Mouse (Mus musculus): Measurements from ENCODE around the gene Nbas. TPM values are rescaled to one million over a fixed set of nuclear protein-coding genes. Genes with fewer than 3 reads are reported as not detected.

Nbas gene
- polyA plus RNA-seq, 1 experiment from 2014 or later = 14.4 TPM

GRCm38 (mm10) chr12:13445486-13446065, 176.6 kb downstream of the Nbas start:
- H3K4me1 ChIP-seq (ENCODE audit: control insufficient read depth, insufficient read depth, low read depth, low read length) = no peaks in the 10 kb centered on the region
- no peaks in the 10 kb centered on the region for H3K9me3 ChIP-seq (ENCODE audit: control insufficient read depth, low read length)
- H3K36me3 ChIP-seq (ENCODE audit: control insufficient read depth, insufficient read depth, low read length) = no peaks in the 10 kb centered on the region
- no peak for ATAC-seq
- no peak overlapping the region for H3K4me3 ChIP-seq (ENCODE audit: low read length)
- H3K27ac ChIP-seq (ENCODE audit: low read depth, low read length) = no peak overlapping the region
- no peak overlapping the region for H3K4me2 ChIP-seq (ENCODE audit: low read length)
- H3K9ac ChIP-seq (ENCODE audit: low read depth, low read length) = no peak overlapping the region
- no peaks in the 10 kb centered on the region for H3K27me3 ChIP-seq (replicated peaks; ENCODE audit: control insufficient read depth, insufficient read depth, low read length)
- 96% methylated on average over 2 of the region's 2 CpGs for WGBS

GRCm38 (mm10) chr12:13448916-13449315, 180.0 kb downstream of the Nbas start:
- Histone ChIP-seq H3K4me3 (ENCODE audit: low read length) (no peak overlapping the region), H3K36me3 (ENCODE audit: control insufficient read depth, insufficient read depth, low read length) (peaks cover 4% of the 10 kb centered on the region; the same call in 1 of the 2 replicates), H3K4me1 (ENCODE audit: control insufficient read depth, insufficient read depth, low read depth, low read length) (no peaks in the 10 kb centered on the region), H3K27me3 (replicated peaks; ENCODE audit: control insufficient read depth, insufficient read depth, low read length) (no peaks in the 10 kb centered on the region), H3K4me2 (ENCODE audit: low read length) (no peak overlapping the region), H3K27ac (ENCODE audit: low read depth, low read length) (no peak overlapping the region), H3K9ac (ENCODE audit: low read depth, low read length) (no peak overlapping the region), H3K9me3 (ENCODE audit: control insufficient read depth, low read length) (no peaks in the 10 kb centered on the region)
- ATAC-seq = no peak
- WGBS = 85% methylated on average over 2 of the region's 2 CpGs

- peaks cover 4% of the 10 kb centered on the region for H3K36me3 ChIP-seq (ENCODE audit: control insufficient read depth, insufficient read depth, low read length)
- H3K4me3 ChIP-seq (ENCODE audit: low read length) = no peak overlapping the region
- H3K4me2 ChIP-seq (ENCODE audit: low read length) = no peak overlapping the region
- H3K4me1 ChIP-seq (ENCODE audit: control insufficient read depth, insufficient read depth, low read depth, low read length) = no peaks in the 10 kb centered on the region
- no peaks in the 10 kb centered on the region for H3K9me3 ChIP-seq (ENCODE audit: control insufficient read depth, low read length)
- no peak for ATAC-seq
- WGBS = 96% methylated on average over 2 of the region's 2 CpGs
- no peak overlapping the region for H3K9ac ChIP-seq (ENCODE audit: low read depth, low read length)
- H3K27ac ChIP-seq (ENCODE audit: low read depth, low read length) = no peak overlapping the region
- no peaks in the 10 kb centered on the region for H3K27me3 ChIP-seq (replicated peaks; ENCODE audit: control insufficient read depth, insufficient read depth, low read length)
Observed at GRCm38 (mm10) chr12:13452050-13452449, 183.1 kb downstream of the Nbas start.

DNA sequence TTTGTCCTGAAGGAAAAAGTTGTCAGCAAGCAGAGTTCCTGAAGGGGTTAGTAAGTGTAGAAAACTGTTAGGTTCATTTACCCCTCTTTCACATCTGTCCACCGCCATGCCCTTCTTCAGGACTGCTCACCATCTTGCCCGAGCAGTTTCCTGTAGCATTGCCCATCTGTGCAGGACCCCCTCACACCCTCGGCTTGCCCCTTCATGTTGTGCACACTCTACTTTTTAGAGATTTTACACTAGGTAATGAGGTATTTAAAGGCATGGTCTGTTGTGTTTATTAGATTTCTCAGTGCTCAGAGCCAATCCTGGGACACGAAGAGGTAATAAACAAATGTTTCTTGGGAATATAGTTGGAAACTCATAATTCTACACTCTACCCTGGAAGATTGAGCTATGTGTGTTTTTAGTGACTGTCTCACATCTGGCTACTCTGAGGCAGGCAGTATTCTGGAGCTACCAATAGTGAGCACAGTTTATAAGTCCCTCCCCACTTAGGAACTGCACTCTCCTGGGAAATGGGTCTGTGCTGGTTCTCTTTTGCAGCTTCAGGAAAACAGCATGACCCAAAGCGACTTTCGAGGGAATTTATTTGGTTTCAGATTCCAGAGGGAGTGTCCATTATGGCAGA, 191.4 kb downstream of the Nbas start:
- WGBS = 89% methylated on average over 6 of the region's 6 CpGs

DNA sequence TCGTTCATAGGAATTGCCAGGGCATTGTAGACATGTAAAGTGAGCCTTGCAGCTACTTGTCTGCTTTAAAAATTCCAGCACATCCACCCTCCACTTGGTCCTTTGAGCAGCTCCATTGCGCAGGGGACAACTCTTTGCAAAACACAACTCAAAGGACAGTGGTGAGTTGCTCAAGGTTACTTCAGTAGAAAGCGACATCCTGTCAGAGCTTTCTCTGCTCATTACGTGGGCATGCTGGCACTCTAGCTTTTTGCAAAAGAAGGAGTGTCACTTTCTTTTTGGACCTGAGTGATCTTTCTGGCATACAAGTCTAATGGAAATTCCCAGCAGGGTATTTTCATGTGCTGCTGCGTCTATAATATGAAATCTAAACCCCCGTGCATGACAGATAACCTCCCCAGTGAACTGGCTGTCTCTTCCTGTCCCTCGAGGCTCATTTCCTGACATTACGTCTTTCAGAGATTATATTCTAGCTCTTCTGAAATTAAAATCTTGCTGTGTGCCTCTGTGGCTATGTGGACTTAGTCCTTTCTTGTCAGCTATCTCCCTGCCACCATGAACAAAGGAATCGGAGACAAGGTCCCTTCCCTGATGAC, 192.7 kb downstream of the Nbas start:
- no peak for ATAC-seq
- Histone ChIP-seq H3K27me3 (replicated peaks; ENCODE audit: control insufficient read depth, insufficient read depth, low read length) (no peaks in the 10 kb centered on the region), H3K4me3 (ENCODE audit: low read length) (no peak overlapping the region), H3K9me3 (ENCODE audit: control insufficient read depth, low read length) (no peaks in the 10 kb centered on the region), H3K9ac (ENCODE audit: low read depth, low read length) (no peak overlapping the region), H3K27ac (ENCODE audit: low read depth, low read length) (no peak overlapping the region), H3K4me1 (ENCODE audit: control insufficient read depth, insufficient read depth, low read depth, low read length) (no peaks in the 10 kb centered on the region; the same call in 1 of the 2 replicates), H3K4me2 (ENCODE audit: low read length) (no peak overlapping the region), H3K36me3 (ENCODE audit: control insufficient read depth, insufficient read depth, low read length) (no peaks in the 10 kb centered on the region)
- 54% methylated on average over 9 of the region's 9 CpGs for WGBS

More for the DNA sequence above, 191.4 kb downstream of the Nbas start:
- ATAC-seq = no peak
- H3K4me1 ChIP-seq (ENCODE audit: control insufficient read depth, insufficient read depth, low read depth, low read length) = no peaks in the 10 kb centered on the region; the same call in 1 of the 2 replicates
- no peaks in the 10 kb centered on the region for H3K9me3 ChIP-seq (ENCODE audit: control insufficient read depth, low read length)
- no peak overlapping the region for H3K4me2 ChIP-seq (ENCODE audit: low read length)
- no peak overlapping the region for H3K4me3 ChIP-seq (ENCODE audit: low read length)
- H3K27me3 ChIP-seq (replicated peaks; ENCODE audit: control insufficient read depth, insufficient read depth, low read length) = no peaks in the 10 kb centered on the region
- H3K27ac ChIP-seq (ENCODE audit: low read depth, low read length) = no peak overlapping the region
- H3K36me3 ChIP-seq (ENCODE audit: control insufficient read depth, insufficient read depth, low read length) = no peaks in the 10 kb centered on the region; the same call in 1 of the 2 replicates
- H3K9ac ChIP-seq (ENCODE audit: low read depth, low read length) = no peak overlapping the region

DNA sequence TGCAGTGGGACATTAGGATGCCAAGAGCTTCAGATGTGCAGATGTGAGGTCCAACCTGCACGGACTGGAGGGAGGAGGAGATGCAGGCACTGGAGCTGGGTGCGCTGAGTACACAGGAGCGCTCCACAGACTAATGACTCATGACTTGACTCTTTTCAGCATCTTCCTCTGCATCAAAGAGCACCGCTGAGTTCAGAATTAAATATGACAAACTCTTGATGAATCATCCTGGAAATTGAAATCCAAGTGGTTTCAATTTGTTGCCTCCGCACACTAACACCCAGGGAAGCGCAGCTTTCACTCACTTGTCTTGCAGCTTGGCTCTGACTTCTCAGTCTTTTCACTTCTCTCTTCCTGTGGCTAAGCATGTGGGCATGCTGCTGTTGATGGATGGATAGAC, 193.5 kb downstream of the Nbas start:
- Histone ChIP-seq H3K36me3 (ENCODE audit: control insufficient read depth, insufficient read depth, low read length) (no peaks in the 10 kb centered on the region), H3K4me3 (ENCODE audit: low read length) (no peak overlapping the region), H3K4me2 (ENCODE audit: low read length) (no peak overlapping the region), H3K27ac (ENCODE audit: low read depth, low read length) (no peak overlapping the region), H3K27me3 (replicated peaks; ENCODE audit: control insufficient read depth, insufficient read depth, low read length) (no peaks in the 10 kb centered on the region), H3K9ac (ENCODE audit: low read depth, low read length) (no peak overlapping the region), H3K9me3 (ENCODE audit: control insufficient read depth, low read length) (no peaks in the 10 kb centered on the region), H3K4me1 (ENCODE audit: control insufficient read depth, insufficient read depth, low read depth, low read length) (no peaks in the 10 kb centered on the region; the same call in 1 of the 2 replicates)
- 72% methylated on average over 6 of the region's 6 CpGs for WGBS
- ATAC-seq = peak; percentile 81

DNA sequence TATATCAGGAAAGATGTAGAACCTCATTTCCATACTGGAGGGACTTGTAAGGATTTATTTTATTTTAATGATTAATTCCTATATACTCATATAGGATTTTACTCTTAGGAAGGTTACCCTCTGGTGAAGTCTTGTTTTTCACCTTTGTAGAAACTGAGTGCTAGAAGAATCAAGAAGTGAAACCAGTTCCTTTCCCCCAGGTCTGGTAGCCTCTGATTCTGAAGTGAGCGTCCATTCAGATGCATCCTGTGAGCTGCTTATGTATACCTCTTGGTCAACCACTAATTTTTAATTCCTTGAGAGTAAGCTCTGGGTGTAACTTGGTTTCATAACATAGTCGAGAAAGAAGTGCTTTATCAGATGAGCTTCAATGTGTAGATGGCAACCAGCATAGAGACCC, 196.6 kb downstream of the Nbas start:
- 94% methylated on average over 2 of the region's 2 CpGs for WGBS
- Histone ChIP-seq H3K27ac (ENCODE audit: low read depth, low read length) (no peak overlapping the region), H3K36me3 (ENCODE audit: control insufficient read depth, insufficient read depth, low read length) (no peaks in the 10 kb centered on the region; the same call in 1 of the 2 replicates), H3K9me3 (ENCODE audit: control insufficient read depth, low read length) (no peaks in the 10 kb centered on the region), H3K27me3 (replicated peaks; ENCODE audit: control insufficient read depth, insufficient read depth, low read length) (no peaks in the 10 kb centered on the region), H3K9ac (ENCODE audit: low read depth, low read length) (no peak overlapping the region), H3K4me1 (ENCODE audit: control insufficient read depth, insufficient read depth, low read depth, low read length) (no peaks in the 10 kb centered on the region; the same call in 1 of the 2 replicates), H3K4me3 (ENCODE audit: low read length) (no peak overlapping the region), H3K4me2 (ENCODE audit: low read length) (no peak overlapping the region)
- ATAC-seq = no peak

DNA sequence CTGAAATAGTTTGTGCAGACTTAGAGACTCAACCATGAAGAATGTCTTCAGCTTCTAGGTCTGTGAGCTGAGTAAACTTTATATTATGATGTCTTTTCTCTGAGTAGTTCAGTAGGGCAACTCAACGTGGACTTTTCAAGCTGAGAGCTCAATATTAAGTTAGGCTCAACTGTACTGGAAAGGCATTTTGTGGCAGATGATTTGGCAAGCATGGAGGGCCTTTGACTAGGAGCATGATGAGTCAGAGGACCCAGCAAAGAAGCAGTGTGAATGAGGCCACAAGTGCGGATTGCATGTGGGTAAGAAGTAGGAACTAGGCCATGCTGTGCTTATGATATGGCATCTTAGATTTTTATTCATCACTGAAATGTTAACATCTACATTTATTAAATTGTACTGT, 205.9 kb downstream of the Nbas start:
- Histone ChIP-seq H3K4me1 (ENCODE audit: control insufficient read depth, insufficient read depth, low read depth, low read length) (no peaks in the 10 kb centered on the region), H3K9me3 (ENCODE audit: control insufficient read depth, low read length) (no peaks in the 10 kb centered on the region), H3K27me3 (replicated peaks; ENCODE audit: control insufficient read depth, insufficient read depth, low read length) (no peaks in the 10 kb centered on the region), H3K36me3 (ENCODE audit: control insufficient read depth, insufficient read depth, low read length) (peaks cover 4% of the 10 kb centered on the region; the same call in 1 of the 2 replicates), H3K9ac (ENCODE audit: low read depth, low read length) (no peak overlapping the region), H3K27ac (ENCODE audit: low read depth, low read length) (no peak overlapping the region), H3K4me2 (ENCODE audit: low read length) (no peak overlapping the region), H3K4me3 (ENCODE audit: low read length) (no peak overlapping the region)
- WGBS = 96% methylated on average over 2 of the region's 2 CpGs
- ATAC-seq = no peak

DNA sequence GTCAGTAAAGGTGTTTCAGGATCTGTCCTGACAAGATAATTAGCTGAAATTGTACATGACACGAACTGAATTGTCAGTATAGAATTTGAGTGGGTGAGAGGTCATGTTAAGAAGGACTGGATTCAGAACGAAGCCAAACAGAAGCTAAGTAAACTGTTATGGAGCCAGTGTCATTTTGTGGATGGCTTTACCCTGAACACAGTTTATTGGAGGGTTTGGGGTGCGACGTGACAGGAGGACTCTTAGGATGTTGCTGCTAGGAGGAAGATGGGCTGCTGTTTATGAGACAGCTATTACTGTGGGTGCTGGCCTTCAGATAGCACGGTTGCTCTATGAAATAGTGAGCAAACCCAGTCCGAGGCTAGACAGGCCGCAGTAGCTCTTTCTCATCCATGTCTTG, 210.2 kb downstream of the Nbas start:
- no peak for ATAC-seq
- no peaks in the 10 kb centered on the region for H3K27me3 ChIP-seq (replicated peaks; ENCODE audit: control insufficient read depth, insufficient read depth, low read length)
- H3K27ac ChIP-seq (ENCODE audit: low read depth, low read length) = no peak overlapping the region
- no peak overlapping the region for H3K4me3 ChIP-seq (ENCODE audit: low read length)
- WGBS = 93% methylated on average over 7 of the region's 7 CpGs
- no peak overlapping the region for H3K9ac ChIP-seq (ENCODE audit: low read depth, low read length)
- no peak overlapping the region for H3K4me2 ChIP-seq (ENCODE audit: low read length)
- no peaks in the 10 kb centered on the region for H3K4me1 ChIP-seq (ENCODE audit: control insufficient read depth, insufficient read depth, low read depth, low read length)
- H3K9me3 ChIP-seq (ENCODE audit: control insufficient read depth, low read length) = no peaks in the 10 kb centered on the region
- H3K36me3 ChIP-seq (ENCODE audit: control insufficient read depth, insufficient read depth, low read length) = peaks cover 7% of the 10 kb centered on the region

Data from hindbrain, embryonic 16.5 days (tissue).